Mouse (Mus musculus) midbrain, postnatal 0 days (tissue): ENCODE measurements at regions not wholly inside any gene's neighbourhood (a gene's known extent, or its start where the extent isn't known, plus 50 kb on each side); places are given as distances from the start of the nearest gene placed in this dataset.

Experiments used
- ATAC-seq: fragments of 200-750 bp; cut with Nextera tagmentation; 2 replicates; pipeline ENCODE4 v1.8.0; 2017; ENCODE audit warnings: moderate number of reproducible peaks, mild to moderate bottlenecking, moderate TSS enrichment, moderate library complexity; ENCODE audit not compliant: low FRiP score
- DNase-seq: peaks from one replicate; pipeline ENCODE4 v3.0.0-alpha.2; 2015; ENCODE audit warnings: low spot score
- H3K27ac ChIP-seq: fragments of 300-500 bp; sonication (generic); 2 replicates; pipeline ENCODE4 v1.5.1; 2014; ENCODE audit warnings: low read depth, mild to moderate bottlenecking, low read length, mixed read lengths
- H3K27me3 ChIP-seq: fragments of 300-500 bp; sonication (generic); 2 replicates; pipeline ENCODE4 v1.6.1; 2014; ENCODE audit warnings: low read length, control low read depth, mixed read lengths; ENCODE audit not compliant: insufficient read depth
- H3K36me3 ChIP-seq: fragments of 300-500 bp; sonication (generic); 2 replicates; pipeline ENCODE4 v1.6.1; 2014; ENCODE audit warnings: low read length, control low read depth, mixed read lengths; ENCODE audit not compliant: insufficient read depth
- H3K4me1 ChIP-seq: fragments of 300-500 bp; sonication (generic); 2 replicates; pipeline ENCODE4 v1.6.1; 2014; ENCODE audit warnings: mild to moderate bottlenecking, control low read depth, antibody characterized with exemption, low read length, mixed read lengths; ENCODE audit not compliant: insufficient read depth
- H3K4me2 ChIP-seq: fragments of 300-500 bp; sonication (generic); 2 replicates; pipeline ENCODE4 v1.6.1; 2014; ENCODE audit warnings: low read depth, mild to moderate bottlenecking, low read length, mixed read lengths; ENCODE audit not compliant: poor library complexity, severe bottlenecking
- H3K4me3 ChIP-seq: fragments of 300-500 bp; sonication (generic); 2 replicates; pipeline ENCODE4 v1.5.1; 2014; ENCODE audit warnings: low read depth, mild to moderate bottlenecking, low read length, moderate library complexity
- H3K9ac ChIP-seq: fragments of 300-500 bp; sonication (generic); replicated peaks from 2 replicates; pipeline ENCODE4 v1.6.1; 2014; ENCODE audit warnings: mild to moderate bottlenecking, low read length, moderate library complexity, mixed read lengths; ENCODE audit not compliant: poor library complexity, severe bottlenecking
- H3K9me3 ChIP-seq: fragments of 300-500 bp; sonication (generic); 2 replicates; pipeline ENCODE4 v1.6.1; 2016; ENCODE audit warnings: low read length, control low read depth
- CTCF ChIP-seq: IDR thresholded peaks from 2 replicates; pipeline ENCODE4 v1.5.1; 2016; ENCODE audit warnings: antibody characterized with exemption, mild to moderate bottlenecking
- WGBS: fragments of 180-500 bp; shearing (Covaris S2); extraction: QIAGEN DNeasy Blood & Tissue Kit; methylation state at CpG from one replicate; pipeline ENCODE4 v1.1.7; 2014; 5-methylcytosine and 5-hydroxymethylcytosine counted together

DNA sequence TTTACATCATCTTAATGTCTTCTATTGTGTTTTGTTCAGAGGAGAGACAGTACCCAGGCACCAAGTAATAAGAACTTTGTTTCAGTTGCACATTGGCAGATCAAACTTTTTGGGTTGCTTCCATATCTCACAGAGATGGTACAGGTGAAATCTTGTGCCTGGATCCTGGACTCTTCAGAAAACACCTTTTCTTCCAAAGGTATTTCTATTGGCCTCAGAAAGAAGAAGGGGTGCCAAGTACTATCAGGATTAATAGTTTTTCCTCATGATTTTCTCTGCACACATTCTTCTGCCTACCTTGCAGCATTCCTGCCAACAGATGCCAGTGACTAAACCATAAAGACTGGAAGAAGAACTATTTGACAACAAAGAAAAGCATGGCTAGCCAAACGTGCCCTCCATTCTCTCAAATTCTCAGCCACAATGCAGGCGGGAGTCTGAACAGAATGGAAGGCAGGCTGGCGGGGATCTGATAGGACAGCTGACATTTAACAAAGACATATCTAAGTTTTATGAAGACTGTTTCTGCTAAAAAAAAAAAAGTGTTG lies 137.6 kb upstream of the Avpr1a start:
- Histone ChIP-seq H3K27me3 (no peaks in the 10 kb centered on the region), H3K9ac (no peak overlapping the region)
- TF ChIP-seq CTCF, result no peak

DNA sequence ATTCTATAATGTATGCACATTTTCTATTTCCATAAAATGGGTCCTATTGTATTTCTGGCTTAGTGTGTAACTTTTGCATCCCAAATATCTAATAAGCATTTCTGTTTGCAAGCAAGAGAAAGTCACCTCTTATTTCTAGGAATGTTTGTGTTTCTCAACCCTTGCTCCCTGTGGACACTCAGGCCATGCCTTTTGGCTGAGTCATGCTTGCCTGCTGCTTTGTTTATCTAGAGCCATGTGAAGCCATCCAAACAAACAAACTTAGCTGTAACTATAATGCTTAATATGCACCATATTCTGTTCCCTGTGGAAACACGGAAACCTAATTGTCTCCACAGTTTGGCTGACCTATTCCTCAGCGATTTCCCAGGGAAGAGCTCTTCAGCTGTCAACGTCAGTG lies 139.6 kb upstream of the Avpr1a start:
- no peak overlapping the region for H3K27ac ChIP-seq
- H3K9me3 ChIP-seq, result no peaks in the 10 kb centered on the region
- no peaks in the 10 kb centered on the region for H3K27me3 ChIP-seq
- no peak overlapping the region for H3K4me2 ChIP-seq
- H3K9ac ChIP-seq, result no peak overlapping the region
- no peak for TF ChIP-seq CTCF
- DNase-seq, result no peak
- 86% methylated on average over 3 of the region's 3 CpGs for WGBS
- H3K36me3 ChIP-seq, result no peaks in the 10 kb centered on the region
- no peaks in the 10 kb centered on the region for H3K4me1 ChIP-seq
- no peak overlapping the region for H3K4me3 ChIP-seq
- no peak for ATAC-seq

More for the DNA sequence above, 137.6 kb upstream of the Avpr1a start:
- no peak overlapping the region for H3K27ac ChIP-seq
- no peaks in the 10 kb centered on the region for H3K9me3 ChIP-seq
- no peak overlapping the region for H3K4me2 ChIP-seq
- WGBS, result 57% methylated on average over 3 of the region's 3 CpGs
- no peak overlapping the region for H3K4me3 ChIP-seq
- H3K4me1 ChIP-seq, result no peaks in the 10 kb centered on the region
- ATAC-seq (no peak), DNase-seq (no peak)
- no peaks in the 10 kb centered on the region for H3K36me3 ChIP-seq

DNA sequence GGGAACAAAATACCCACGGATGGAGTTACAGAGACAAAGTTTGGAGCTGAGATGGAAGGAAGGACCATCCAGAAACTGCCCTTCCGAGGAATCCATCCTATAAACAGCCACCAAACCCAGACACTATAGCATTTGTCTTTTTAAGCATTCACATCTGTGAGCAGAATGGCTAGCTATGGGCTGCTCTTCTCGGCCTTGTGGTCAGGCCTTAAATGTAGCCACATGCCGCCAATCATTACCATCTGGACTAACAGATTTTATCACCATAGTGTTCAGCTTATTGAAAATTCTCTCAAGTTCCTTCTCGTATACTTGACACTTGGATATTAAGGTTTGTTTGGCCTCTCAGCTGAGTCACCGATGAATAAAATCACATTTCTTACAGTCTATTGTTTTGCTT lies 146.0 kb upstream of the Avpr1a start:
- DNase-seq (no peak), ATAC-seq (no peak)

DNA sequence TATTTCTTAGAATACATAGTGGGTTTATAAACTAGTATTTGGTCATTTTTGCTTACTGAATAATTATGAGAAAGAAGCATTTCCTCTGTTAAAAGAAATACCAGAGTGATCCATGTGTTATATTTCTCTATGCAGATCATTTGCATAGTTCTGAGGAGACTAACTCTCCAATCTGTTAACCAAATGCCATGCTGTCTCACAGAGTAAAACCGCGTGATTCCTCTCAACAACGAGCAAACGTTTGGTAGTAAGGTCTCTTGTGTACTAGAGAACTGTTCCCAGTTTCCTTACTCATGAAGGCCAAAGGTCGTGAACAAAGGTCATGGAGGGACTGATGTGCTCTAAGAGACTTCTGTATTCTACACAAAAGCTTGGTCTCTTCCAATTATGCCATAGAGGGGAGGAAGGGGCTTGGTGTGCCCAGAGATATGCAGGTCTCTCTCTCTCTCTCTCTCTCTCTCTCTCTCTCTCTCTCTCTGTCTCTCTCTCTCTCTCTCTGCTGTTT lies 152.3 kb upstream of the Avpr1a start:
- DNase-seq (no peak), ATAC-seq (no peak)
- Histone ChIP-seq H3K27ac (no peak overlapping the region), H3K4me2 (no peak overlapping the region), H3K9ac (no peak overlapping the region), H3K9me3 (no peaks in the 10 kb centered on the region), H3K4me1 (no peaks in the 10 kb centered on the region), H3K27me3 (no peaks in the 10 kb centered on the region), H3K4me3 (no peak overlapping the region), H3K36me3 (no peaks in the 10 kb centered on the region)
- no peak for TF ChIP-seq CTCF
- 63% methylated on average over 5 of the region's 5 CpGs for WGBS

More for the DNA sequence above, 146.0 kb upstream of the Avpr1a start:
- Histone ChIP-seq H3K4me2 (no peak overlapping the region), H3K27me3 (no peaks in the 10 kb centered on the region), H3K4me1 (no peaks in the 10 kb centered on the region), H3K27ac (no peak overlapping the region), H3K9me3 (no peaks in the 10 kb centered on the region), H3K36me3 (no peaks in the 10 kb centered on the region), H3K4me3 (no peak overlapping the region), H3K9ac (no peak overlapping the region)
- WGBS, result 84% methylated on average over 6 of the region's 6 CpGs
- no peak for TF ChIP-seq CTCF

DNA sequence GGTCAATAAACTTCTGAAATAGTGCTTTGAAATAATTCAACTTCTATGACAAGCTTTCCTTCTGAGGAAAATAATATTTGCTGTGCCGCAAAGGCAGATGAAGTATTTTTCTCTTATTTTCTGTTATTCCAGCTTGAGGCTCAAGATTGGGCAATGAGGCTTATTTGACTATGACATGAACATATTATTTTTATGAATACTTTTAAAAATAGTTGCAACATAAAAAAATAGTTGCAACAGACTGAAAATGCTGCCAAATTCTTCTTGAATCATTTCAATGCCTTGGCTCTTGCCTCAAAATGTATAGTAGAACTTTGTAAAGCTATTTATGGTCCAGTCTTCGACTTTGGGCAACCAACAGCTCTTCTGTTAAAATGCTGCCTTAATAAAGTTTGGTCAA lies 156.7 kb upstream of the Avpr1a start:
- no peaks in the 10 kb centered on the region for H3K36me3 ChIP-seq
- no peak for TF ChIP-seq CTCF
- no peak overlapping the region for H3K9ac ChIP-seq
- ATAC-seq (no peak), DNase-seq (no peak)
- no peak overlapping the region for H3K27ac ChIP-seq
- no peak overlapping the region for H3K4me2 ChIP-seq
- H3K4me1 ChIP-seq, result no peaks in the 10 kb centered on the region
- no peak overlapping the region for H3K4me3 ChIP-seq
- no peaks in the 10 kb centered on the region for H3K9me3 ChIP-seq
- no peaks in the 10 kb centered on the region for H3K27me3 ChIP-seq
- 83% methylated on average over 2 of the region's 2 CpGs for WGBS

DNA sequence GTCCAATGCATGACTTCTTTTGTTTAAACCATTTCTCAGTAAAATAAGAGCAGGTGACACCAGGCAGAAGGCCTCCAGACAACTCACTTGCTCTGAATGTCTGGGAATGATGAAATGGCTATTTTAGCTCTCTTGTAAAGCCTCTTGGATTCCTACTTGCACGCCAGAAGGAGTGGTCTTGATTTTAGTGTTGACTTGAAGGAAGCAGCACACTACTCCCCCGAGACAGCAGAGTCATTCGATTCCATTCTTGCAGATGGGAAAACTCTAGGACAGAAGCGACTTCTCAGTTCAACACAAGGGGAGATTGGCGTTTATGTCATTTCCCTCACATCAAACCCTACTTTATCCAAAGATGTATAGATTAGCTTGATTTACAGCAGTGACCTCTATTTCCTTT lies 157.2 kb upstream of the Avpr1a start:
- no peaks in the 10 kb centered on the region for H3K4me1 ChIP-seq
- WGBS, result 87% methylated on average over 5 of the region's 5 CpGs
- ATAC-seq (no peak), DNase-seq (no peak)
- H3K27ac ChIP-seq, result no peak overlapping the region
- TF ChIP-seq CTCF, result no peak
- H3K9me3 ChIP-seq, result no peaks in the 10 kb centered on the region
- no peaks in the 10 kb centered on the region for H3K36me3 ChIP-seq
- H3K4me3 ChIP-seq, result no peak overlapping the region
- H3K27me3 ChIP-seq, result no peaks in the 10 kb centered on the region
- H3K4me2 ChIP-seq, result no peak overlapping the region
- H3K9ac ChIP-seq, result no peak overlapping the region
